Mouse (Mus musculus) CD4-positive naive resting alpha-beta T cell, adult 76 days (primary cell): ENCODE data around the gene Olfr1261. TPM values are rescaled to one million over a fixed set of nuclear protein-coding genes. Genes with fewer than 3 reads are reported as not detected.

Experiments
- total RNA-seq: library from RNA; stranded (reverse); gene quantifications from one replicate; pipeline ENCODE4 v1.2.4, GENCODE M21; 2023

Gene Olfr1261
- total RNA-seq: not detected

DNA sequence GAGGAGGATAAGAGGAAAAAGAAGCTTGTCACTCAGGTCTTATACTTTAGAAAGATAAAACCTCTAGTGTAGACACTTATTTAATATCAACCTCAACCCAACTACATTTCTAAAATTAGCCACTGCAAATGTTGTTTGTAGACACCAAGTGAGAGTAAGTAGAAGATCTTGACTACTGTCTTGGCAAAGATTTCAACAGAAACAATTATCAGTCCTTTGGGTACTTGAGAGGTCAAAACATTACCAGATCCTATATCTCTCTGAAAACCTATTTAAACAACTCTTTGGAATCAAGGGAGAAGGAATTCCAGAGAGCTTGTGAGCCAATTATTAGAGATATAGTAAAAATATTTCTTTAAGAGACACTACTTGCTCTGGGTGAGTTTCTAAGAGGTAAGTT, at the start of gene Olfr1261:
Olfr1261 (plus strand) TSS at position 301 of the 400 bp plus-strand sequence.

DNA sequence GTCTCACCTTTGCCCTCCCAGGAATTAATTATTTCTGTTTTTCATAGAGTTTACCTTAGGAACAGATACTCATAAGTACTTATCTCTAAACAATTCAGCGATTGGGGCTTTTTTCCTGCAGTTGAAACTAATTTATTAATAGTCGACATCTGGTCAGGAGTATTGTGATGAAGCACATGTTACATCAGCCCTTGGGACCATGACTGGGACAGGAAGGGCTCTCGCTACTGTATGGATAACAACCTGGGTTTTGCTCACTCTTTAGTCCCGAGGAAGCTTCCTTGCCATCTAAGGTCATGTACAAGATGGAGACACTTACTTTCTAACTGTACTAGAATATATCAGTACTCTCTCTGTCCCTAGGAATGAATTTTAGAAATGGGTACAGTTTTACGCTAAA, 42.5 kb upstream of the Olfr1261 start, which contains the start of gene Olfr1259:
Olfr1259 (minus strand) TSS at position 101 of the 400 bp plus-strand sequence.

DNA sequence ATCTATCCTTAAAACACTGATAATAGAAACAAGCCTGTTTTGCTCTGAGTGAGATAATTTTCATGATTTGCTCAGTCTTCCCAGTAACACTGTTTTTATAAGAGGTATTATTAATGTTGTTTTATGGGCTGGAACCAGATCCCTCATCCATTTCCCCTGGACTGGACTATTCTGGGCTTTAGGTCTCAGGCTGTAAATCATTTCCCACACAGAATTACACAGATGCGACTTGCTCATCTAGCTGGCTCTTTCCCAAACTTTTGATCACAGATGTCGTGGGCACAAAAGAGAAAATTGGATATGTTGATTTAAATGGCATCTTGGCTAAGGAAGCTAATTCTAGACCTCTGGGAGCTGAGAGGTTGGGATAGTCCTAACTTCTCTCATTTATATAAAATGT, 16.8 kb upstream of the Olfr1261 start, which contains the start of gene Olfr1260:
Olfr1260 (plus strand) TSS at position 157 of the 400 bp plus-strand sequence.

DNA sequence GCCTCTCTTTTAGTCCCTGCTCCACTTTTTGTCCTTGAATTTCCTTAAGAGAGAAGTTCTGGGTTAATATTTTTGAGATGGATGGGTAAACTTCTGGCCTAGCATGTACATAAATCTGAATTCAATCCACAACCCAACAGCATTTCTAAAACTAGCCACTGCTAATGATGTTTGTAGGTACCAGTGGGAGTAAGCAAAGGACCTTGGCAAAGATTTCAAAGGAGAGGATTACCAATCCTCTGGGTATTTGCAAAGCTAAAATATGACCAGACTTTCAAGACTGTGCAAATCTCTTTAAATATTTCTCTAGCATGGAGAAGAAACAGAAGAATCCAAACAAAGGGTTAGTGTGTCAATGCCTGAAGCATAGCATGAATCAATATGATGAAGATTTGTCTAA, 8.8 kb downstream of the Olfr1261 start, which contains the start of gene Olfr1262:
Olfr1262 (plus strand) TSS at position 301 of the 400 bp plus-strand sequence.

DNA sequence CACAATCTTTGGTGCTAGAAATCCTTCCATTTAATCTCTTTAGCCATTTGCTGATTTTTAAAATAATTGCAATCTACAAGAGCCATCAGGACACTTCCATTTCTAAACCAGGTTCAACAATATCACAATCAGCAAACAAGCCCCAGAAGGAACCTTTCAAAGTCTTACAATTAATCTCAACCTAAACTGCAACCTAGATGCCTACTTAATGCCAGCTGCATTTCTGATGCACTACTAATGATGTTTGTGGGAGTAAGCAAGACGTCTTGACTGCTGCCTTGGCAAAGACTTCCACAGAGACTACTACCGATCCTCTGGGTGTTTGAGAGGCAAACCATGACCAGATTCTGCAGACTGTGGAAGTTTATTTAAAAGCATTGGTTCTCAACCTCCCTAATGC, 20.8 kb downstream of the Olfr1261 start, which contains the start of gene Olfr1263:
Olfr1263 (plus strand) TSS at position 301 of the 400 bp plus-strand sequence.

DNA sequence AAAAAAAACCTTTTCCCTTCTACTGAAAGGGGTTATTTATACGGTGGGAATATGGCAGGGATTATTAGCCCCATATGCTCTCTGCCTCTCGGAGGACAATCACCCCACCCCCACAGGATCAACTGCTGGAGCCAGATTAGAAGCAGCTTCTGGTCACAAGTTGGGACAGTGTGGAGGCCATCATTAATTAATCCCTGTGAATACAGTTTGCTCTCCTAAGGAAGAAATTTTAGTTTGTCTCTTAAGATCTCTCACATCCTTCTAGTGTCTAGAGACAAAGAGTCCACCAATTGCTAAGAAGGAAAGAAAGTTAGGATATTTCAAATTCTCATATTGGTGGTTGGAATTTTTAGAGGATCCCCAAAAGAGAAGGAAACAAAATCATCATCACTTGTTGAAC, 34.5 kb downstream of the Olfr1261 start, which contains the start of gene Olfr1264:
Olfr1264 (minus strand) TSS at position 101 of the 400 bp plus-strand sequence.

DNA sequence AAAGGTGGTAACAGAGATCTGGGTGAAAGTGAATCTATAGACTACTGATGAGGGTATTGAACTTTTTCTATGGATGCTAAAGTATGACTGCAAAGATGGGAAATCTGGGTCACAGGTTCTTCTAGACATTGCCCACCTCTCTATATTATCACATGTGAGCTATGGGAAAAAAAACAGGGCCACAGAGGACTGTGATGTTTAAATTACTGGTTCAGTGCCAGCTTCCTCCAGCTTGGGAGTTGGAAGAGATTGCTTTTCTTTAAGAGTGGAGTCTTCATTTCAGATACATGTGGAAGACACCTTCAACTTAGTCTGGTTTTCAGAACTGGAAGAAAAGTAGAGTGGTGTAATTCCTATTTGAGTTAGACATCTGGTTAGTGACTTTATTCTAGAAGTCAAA, 44.0 kb downstream of the Olfr1261 start, which contains the start of gene Olfr1265:
Olfr1265 (plus strand) TSS at position 301 of the 400 bp plus-strand sequence.

Other genes with a start within 250 kb of the Olfr1261 start
- gene Olfr1253, start 234.1 kb upstream of the Olfr1261 start, total RNA-seq: not detected
- gene Olfr1254, start 197.6 kb upstream of the Olfr1261 start, total RNA-seq: not detected
- not detected for gene Olfr1255, start 179.2 kb upstream of the Olfr1261 start, total RNA-seq
- gene Olfr1256, start 149.7 kb upstream of the Olfr1261 start, total RNA-seq: not detected
- not detected for gene Olfr48, start 143.0 kb upstream of the Olfr1261 start, total RNA-seq
- gene Olfr1257, start 112.8 kb upstream of the Olfr1261 start, total RNA-seq: not detected
- gene Olfr1258, start 63.9 kb upstream of the Olfr1261 start, total RNA-seq: not detected
- gene Olfr1259, start 42.6 kb upstream of the Olfr1261 start, total RNA-seq: not detected
- gene Olfr1260, start 16.9 kb upstream of the Olfr1261 start, total RNA-seq: not detected
- gene Olfr1262, start 8.9 kb downstream of the Olfr1261 start, total RNA-seq: not detected
- not detected for gene Olfr1263, start 20.9 kb downstream of the Olfr1261 start, total RNA-seq
- not detected for gene Olfr1264, start 34.4 kb downstream of the Olfr1261 start, total RNA-seq
- gene Olfr1265, start 44.1 kb downstream of the Olfr1261 start, total RNA-seq: not detected
- gene Olfr140, start 72.4 kb downstream of the Olfr1261 start, total RNA-seq: not detected
- gene Olfr1269, start 130.2 kb downstream of the Olfr1261 start, total RNA-seq: not detected
- not detected for gene Olfr32, start 151.1 kb downstream of the Olfr1261 start, total RNA-seq
- gene Olfr1270, start 161.9 kb downstream of the Olfr1261 start, total RNA-seq: not detected
- gene Olfr1506, start 233.3 kb downstream of the Olfr1261 start, total RNA-seq: 0.73 TPM